Mouse (Mus musculus) testis, postnatal 10 days (tissue): Measurements from ENCODE around the gene Pck2.

ENCODE experiments used
- DNase-seq: peaks from one replicate; pipeline ENCODE4 v3.0.0; 2021; ENCODE audit warnings: low spot score

Gene Pck2

GRCm38 (mm10) chr14:55575711-55576110 lies 35.6 kb downstream of the Pck2 start:
- no peak for DNase-seq

DNA sequence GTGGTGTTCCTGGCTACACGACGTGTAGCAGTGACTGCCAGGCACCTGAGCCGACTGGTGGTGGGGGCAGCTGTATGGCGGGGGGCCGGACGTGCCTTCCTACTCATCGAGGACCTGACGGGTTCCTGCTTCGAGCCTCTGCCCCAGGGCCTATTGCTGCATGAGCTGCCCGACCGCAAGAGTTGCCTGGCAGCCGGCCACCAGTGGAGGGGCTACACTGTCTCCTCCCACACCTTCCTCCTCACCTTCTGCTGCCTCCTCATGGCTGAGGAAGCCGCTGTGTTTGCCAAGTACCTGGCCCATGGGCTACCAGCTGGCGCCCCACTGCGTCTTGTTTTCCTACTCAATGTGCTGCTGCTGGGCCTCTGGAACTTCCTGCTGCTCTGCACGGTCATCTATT lies 36.3 kb downstream of the Pck2 start:
- DNase-seq: peak; percentile 70

DNA sequence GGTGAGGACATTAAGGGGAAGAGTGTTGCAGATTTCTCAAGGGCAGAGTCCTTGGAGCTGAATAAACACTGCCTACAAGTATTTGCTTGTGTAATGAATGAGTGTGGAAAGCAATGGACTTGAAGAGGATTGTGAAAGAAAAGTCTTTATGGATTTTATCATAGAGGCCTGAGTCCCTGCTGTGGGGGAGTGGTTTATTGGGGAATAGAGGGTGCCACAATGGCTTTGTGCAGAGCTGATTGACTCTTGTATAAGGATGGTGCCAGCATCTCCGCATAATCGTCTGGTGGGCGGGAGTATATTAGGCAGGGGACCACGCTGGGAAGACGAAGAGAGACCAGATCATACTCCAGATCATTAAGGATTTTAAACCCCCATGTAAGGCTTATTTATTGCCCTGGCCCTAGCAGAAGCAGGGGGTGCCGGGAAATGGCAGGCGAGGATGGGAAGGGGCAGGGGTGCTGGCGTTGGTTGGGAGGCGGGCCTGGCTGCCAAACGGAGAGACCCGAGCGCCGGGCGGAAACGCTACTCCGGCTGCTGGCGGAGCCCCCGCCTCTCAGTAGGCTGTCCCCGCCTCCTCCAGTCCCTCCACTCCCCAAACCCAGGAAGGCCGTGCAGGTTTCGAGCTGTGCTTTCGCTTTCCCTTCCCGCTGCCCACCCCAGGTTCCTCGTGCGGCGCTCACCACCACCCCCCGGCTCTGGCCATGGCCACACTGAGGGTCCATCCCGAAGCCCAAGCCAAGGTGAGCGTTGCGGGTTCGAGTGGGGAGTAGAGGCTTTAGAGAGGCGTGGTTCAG lies 38.0 kb downstream of the Pck2 start, which contains the start of gene Psme1:
Gene Psme1, plus strand, starts transcription at position 253 of the 797 bp plus-strand sequence.
- DNase-seq: peak; percentile 85

GRCm38 (mm10) chr14:55578668-55579269 lies 38.7 kb downstream of the Pck2 start:
- DNase-seq: peak; percentile 84

GRCm38 (mm10) chr14:55579511-55580496 lies 39.7 kb downstream of the Pck2 start:
- no peak for DNase-seq

- no peak for DNase-seq
These were observed 40.7 kb downstream of the Pck2 start for GRCm38 (mm10) chr14:55580731-55581130.

- no peak for DNase-seq
These were observed 42.1 kb downstream of the Pck2 start for GRCm38 (mm10) chr14:55581981-55582681.

GRCm38 (mm10) chr14:55584303-55584701 lies 44.2 kb downstream of the Pck2 start:
- DNase-seq: no peak

GRCm38 (mm10) chr14:55584702-55585565 lies 44.9 kb downstream of the Pck2 start, which contains the start of gene Emc9:
Emc9 (minus strand) TSS chr14:55585302.
- peak; percentile 83 for DNase-seq

GRCm38 (mm10) chr14:55585566-55585960 lies 45.5 kb downstream of the Pck2 start:
- DNase-seq: no peak

- DNase-seq: no peak
These were observed 46.1 kb downstream of the Pck2 start for GRCm38 (mm10) chr14:55586149-55586548.

DNA sequence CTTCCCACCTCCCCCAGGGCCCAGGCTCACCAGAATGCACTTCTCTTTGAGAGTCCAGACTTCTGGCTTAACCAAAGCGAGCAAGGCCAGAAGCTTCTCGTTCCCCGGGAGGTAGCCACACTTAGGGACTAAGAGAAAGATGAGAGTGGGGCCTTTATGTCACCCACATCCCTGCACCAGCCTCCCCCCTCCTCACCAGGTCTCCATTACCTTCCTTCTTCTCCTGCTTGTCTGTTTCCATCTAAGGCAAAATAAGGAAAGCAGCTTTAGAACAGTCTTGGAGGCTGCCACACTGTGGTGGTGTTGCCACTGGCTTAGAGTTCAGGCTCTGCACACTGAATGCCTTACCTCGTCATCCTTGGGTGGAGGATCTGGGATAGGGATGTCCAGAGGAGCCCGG lies 49.2 kb downstream of the Pck2 start:
- no peak for DNase-seq

DNA sequence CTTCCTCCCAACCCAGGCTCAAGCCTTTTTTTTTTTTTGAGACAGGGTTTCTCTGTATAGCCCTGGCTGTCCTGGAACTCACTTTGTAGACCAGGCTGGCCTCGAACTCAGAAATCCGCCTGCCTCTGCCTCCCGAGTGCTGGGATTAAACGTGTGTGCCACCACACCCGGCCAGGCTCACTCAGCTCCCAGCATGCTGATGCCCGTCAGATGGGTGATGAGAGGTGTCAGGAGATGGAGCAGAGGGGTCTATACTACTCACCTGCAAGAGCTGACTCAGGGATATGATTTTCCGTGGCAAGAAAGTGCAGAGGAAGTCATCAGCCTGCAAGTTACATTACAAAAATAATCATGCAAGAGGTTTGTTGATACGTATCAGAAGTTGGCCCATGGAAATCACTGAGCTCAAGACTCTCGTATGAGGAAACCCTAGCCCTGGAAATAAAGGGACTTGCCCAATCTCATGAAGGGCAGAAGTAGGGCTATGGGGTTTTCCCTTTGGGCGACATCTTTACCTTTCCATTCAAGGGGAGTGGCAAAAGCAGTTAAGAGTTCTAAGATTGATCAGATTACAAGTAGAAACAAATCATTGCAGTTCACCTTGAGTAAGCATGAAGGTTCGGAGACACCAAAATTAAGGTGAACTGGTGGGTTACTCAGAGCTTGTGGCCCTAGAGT lies 49.8 kb downstream of the Pck2 start:
- no peak for DNase-seq

DNA sequence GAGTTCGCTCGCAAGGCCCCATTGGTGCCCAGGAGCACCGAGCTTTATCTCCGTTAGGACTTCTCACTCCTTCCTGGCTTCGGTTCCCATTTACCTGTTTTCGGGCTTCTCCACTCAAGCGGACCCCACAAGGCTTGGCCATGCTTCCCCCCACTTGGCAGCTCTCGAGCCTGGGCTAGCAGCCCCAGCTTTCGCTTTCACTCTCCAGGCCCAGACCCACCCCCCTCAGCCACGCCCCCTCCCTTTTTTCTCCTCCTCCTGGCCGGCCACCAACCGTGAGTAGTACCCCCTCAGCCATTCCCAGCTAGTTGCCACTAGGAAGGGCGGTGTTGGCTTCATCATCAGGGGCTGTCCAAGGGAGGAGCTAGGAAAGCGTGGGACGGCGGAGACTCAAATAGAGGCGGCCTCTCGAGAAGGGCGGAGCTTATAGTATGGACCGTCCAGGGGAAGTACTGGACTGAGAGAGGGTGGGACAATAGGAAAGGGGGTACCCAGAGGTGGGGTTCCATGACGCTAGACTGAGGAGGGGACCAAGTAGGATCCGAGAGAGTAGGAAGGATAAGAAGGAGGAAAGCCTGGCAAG lies 50.8 kb downstream of the Pck2 start, which contains the start of gene Psme2:
Gene Psme2, minus strand, starts transcription at position 366 of the 583 bp plus-strand sequence.
- DNase-seq: peak; percentile 92

DNA sequence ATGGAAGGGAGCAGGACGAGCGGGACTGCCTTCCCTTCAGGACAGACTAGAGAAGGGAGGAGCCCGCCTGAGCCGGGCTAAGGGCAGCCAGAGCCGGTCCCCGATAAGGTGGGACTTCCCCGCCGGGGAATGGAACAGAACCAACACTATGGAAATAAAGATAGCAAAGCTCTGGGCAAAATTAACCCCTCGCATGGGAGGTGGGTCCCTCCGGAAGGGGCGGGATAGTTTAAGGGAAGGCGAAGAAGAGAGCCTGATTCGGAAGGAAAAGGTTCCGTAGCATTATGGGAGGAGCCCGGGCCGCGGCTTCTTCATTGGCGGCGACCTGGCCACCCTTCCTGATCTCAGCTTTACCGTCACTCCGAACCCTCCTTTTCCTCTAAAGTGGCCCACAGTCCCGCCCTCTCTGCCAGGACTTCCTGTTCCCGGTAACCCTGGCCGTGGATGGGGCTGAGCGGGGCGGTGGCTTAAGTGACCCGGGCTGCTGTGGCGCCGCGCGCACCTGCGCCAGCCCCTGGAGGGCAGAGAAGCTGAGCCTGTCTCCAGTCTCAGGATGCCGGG lies 51.3 kb downstream of the Pck2 start, which contains the start of gene Rnf31:
Gene Rnf31, plus strand, starts transcription at position 378 of the 561 bp plus-strand sequence.
- peak; percentile 91 for DNase-seq

DNA sequence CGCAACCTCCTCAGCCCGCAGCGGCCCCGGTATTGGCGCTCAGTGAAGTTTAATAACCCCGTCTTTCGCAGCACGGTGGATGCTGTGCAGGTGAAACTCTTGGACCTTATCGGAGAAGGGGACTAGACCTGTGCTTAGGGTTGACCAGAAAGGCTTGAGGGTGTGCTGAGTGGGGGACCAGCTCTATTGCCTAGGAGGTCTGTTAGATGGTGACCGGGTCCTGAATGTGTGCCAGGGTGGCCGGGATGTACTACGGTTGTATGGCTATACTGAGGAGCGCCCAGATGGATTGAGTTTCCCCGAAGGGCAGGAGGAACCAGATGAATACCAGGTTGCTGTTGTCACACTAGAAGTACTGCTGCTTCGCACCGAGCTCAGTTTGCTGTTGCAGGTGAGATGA lies 52.2 kb downstream of the Pck2 start:
- no peak for DNase-seq

GRCm38 (mm10) chr14:55596036-55596690 lies 56.1 kb downstream of the Pck2 start:
- no peak for DNase-seq
